Mouse (Mus musculus) CH12.LX (cell line): Measurements from ENCODE around the gene Gm10959. TPM values are rescaled to one million over a fixed set of nuclear protein-coding genes. Genes with fewer than 3 reads are reported as not detected.
"Not testable (repeated sequence)": the region's sequence is repeated elsewhere in the genome, so short reads cannot be mapped to it uniquely, and the experiment has no call there.

Experiments used
- DNase-seq: peaks from one replicate; pipeline ENCODE4 v3.0.0-alpha.2; 2013; ENCODE audit errors: extremely low read depth
- H3K27ac ChIP-seq: 2 replicates; pipeline ENCODE4 v1.5.1; 2012; ENCODE audit warnings: low read depth, mild to moderate bottlenecking, control low read depth, moderate library complexity; ENCODE audit not compliant: insufficient read depth
- H3K27me3 ChIP-seq: replicated peaks from 2 replicates; pipeline ENCODE3; 2012; ENCODE audit warnings: inconsistent platforms
- H3K36me3 ChIP-seq, 2 experiments: replicated peaks in 1 of 2; 2 replicates each; pipeline versions ENCODE3 to v1.6.1; 2012; ENCODE audit warnings: inconsistent platforms in 1 of 2, low read length in 1 of 2, mild to moderate bottlenecking in 1 of 2, mixed read lengths in 1 of 2, moderate library complexity in 1 of 2; ENCODE audit not compliant: control insufficient read depth in 1 of 2, insufficient read depth in 1 of 2
- H3K4me1 ChIP-seq, 2 experiments: 2 replicates each; pipeline ENCODE4 v1.6.1; 2012; ENCODE audit warnings: inconsistent platforms in 1 of 2, moderate library complexity in 1 of 2; ENCODE audit not compliant: insufficient read depth in 2 of 2, control insufficient read depth in 1 of 2
- H3K4me2 ChIP-seq: 2 replicates; pipeline ENCODE4 v1.6.1; 2012; ENCODE audit warnings: low read depth, mild to moderate bottlenecking, control low read depth; ENCODE audit not compliant: poor library complexity, insufficient read depth, severe bottlenecking
- H3K4me3 ChIP-seq, 3 experiments: fragments of 150-350 bp in 1 of 3; sonication (generic) in 1 of 3; replicated peaks in 1 of 3; 2 replicates each; pipeline versions ENCODE3 to v1.5.1; 2011 to 2012; ENCODE audit warnings: low read depth in 2 of 3, low read length in 2 of 3, mild to moderate bottlenecking in 2 of 3, moderate library complexity in 2 of 3, control low read depth in 1 of 3, improper control_type of control experiment in 1 of 3, inconsistent platforms in 1 of 3, mixed read lengths in 1 of 3; ENCODE audit not compliant: poor library complexity in 1 of 3
- H3K79me2 ChIP-seq: replicated peaks from 2 replicates; pipeline ENCODE4 v1.6.1; 2012; ENCODE audit warnings: mild to moderate bottlenecking, moderate library complexity; ENCODE audit not compliant: control insufficient read depth, poor library complexity, insufficient read depth, severe bottlenecking; ENCODE audit errors: extremely low read depth
- H3K9ac ChIP-seq: 2 replicates; pipeline ENCODE4 v1.6.1; 2012; ENCODE audit warnings: low read depth, mild to moderate bottlenecking, control low read depth, moderate library complexity; ENCODE audit not compliant: insufficient read depth
- H3K9me3 ChIP-seq: replicated peaks from 2 replicates; pipeline ENCODE3; 2012; ENCODE audit warnings: low read length, inconsistent platforms, mixed read lengths
- CTCF ChIP-seq, 2 experiments: IDR thresholded peaks in 1 of 2; conservative IDR thresholded peaks in 1 of 2; 2 replicates each; pipeline ENCODE4 v1.5.1; 2011 to 2012; ENCODE audit warnings: low read depth in 2 of 2, low read length in 2 of 2, improper control_type of control experiment in 1 of 2, inconsistent platforms in 1 of 2, mild to moderate bottlenecking in 1 of 2, moderate library complexity in 1 of 2
- EP300 ChIP-seq: IDR thresholded peaks from 2 replicates; pipeline ENCODE4 v1.6.1; 2011; ENCODE audit warnings: low read length, improper control_type of control experiment
- IRF4 ChIP-seq: IDR thresholded peaks from 2 replicates; pipeline ENCODE4 v1.6.1; 2014; ENCODE audit warnings: low read depth, mild to moderate bottlenecking, inconsistent platforms, low read length, improper control_type of control experiment
- MAFK ChIP-seq: IDR thresholded peaks from 2 replicates; pipeline ENCODE4 v1.6.1; 2011; ENCODE audit warnings: low read length, improper control_type of control experiment; ENCODE audit not compliant: insufficient replicate concordance
- MAX ChIP-seq: IDR thresholded peaks from 2 replicates; pipeline ENCODE4 v1.6.1; 2011; ENCODE audit warnings: low read length, improper control_type of control experiment
- RAD21 ChIP-seq: IDR thresholded peaks from 2 replicates; pipeline ENCODE4 v1.6.1; 2011; ENCODE audit warnings: low read depth, mild to moderate bottlenecking, low read length, improper control_type of control experiment, moderate library complexity
- SMC3 ChIP-seq: IDR thresholded peaks from 2 replicates; pipeline ENCODE4 v1.6.1; 2011; ENCODE audit warnings: low read depth, low read length, improper control_type of control experiment
- ZC3H11A ChIP-seq: IDR thresholded peaks from 2 replicates; pipeline ENCODE4 v1.6.1; 2012; ENCODE audit warnings: low read depth, mild to moderate bottlenecking, inconsistent platforms, low read length, improper control_type of control experiment
- dilution Hi-C: fragments of 300-500 bp; cut with MboI; formaldehyde crosslinking; loops from 2 replicates; pipeline ENCODE4 v1.14.3; 2020; ENCODE audit warnings: low sequenced_read_pairs; ENCODE audit not compliant: extremely low pct_unique_long_range_greater_than_20kb, extremely low pct_ligation_motif_present
- in situ Hi-C: fragments of 300-500 bp; cut with MboI; formaldehyde crosslinking; loops from 3 replicates; pipeline ENCODE4 v1.14.3; 2019; ENCODE audit warnings: low sequenced_read_pairs, low pct_ligation_motif_present, low pct_unique_long_range_greater_than_20kb, mixed read lengths
- polyA plus RNA-seq: library from polyadenylated mRNA; unstranded; fragments of >175 nt; gene quantifications from 2 replicates; pipeline ENCODE4 v1.2.1, GENCODE M21; 2012; ENCODE audit warnings: low read depth; ENCODE audit not compliant: insufficient read length
- total RNA-seq, 2 experiments: library from RNA; depleted of rRNA; stranded (reverse); fragments of 300-350 nt in 1 of 2; fragments of >200 nt in 1 of 2; gene quantifications; 2 replicates each; pipeline ENCODE4 v1.2.3; 2012 to 2014

Gene Gm10959
- total and polyA plus RNA-seq, 3 experiments: not detected

GRCm38 (mm10) chr3:122943387-122943890, 24.3 kb upstream of the Gm10959 start:
- Histone ChIP-seq H3K4me2 (peak overlapping the region; percentile 5; the same call in 1 of the 2 replicates), H3K4me1 (peaks cover 6 to 9% of the 10 kb centered on the region in 2 experiments), H3K4me3 (no peak overlapping the region), H3K36me3 (no peaks in the 10 kb centered on the region), H3K9me3 (no peaks in the 10 kb centered on the region), H3K27me3 (no peaks in the 10 kb centered on the region), H3K9ac (no peak overlapping the region), H3K27ac (no peak overlapping the region), H3K79me2 (no peaks in the 10 kb centered on the region)
- in situ Hi-C loops (no loop called here), dilution Hi-C loops (no loop called here)
- peak; percentile 20 for DNase-seq
- TF ChIP-seq EP300 (no peak), MAFK (peak; percentile 80)

DNA sequence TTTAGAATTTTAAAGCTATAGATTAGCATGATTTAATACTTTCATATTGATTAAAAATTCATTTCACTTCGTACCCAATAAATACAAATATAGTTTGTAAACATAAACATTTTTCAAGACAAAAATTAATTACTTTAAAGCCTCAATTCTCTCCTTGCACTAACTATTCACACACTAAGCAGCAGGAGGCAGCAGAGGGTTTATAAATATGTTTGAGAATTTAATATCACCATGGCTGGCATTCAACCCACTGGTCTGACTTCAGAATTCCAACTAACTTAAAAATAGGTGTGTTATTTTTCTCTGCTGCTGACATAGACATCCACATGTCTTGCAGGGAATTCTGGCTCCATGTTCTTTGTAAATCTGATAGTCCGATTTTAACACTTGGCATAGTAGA, 20.1 kb upstream of the Gm10959 start:
- in situ Hi-C loops: loop anchor here (10.0 kb wide), 2 partner anchors 166 to 216 kb away; no protein-coding TSS in a partner anchor
- dilution Hi-C loops: no loop called here
- Histone ChIP-seq H3K36me3 (no peaks in the 10 kb centered on the region), H3K4me2 (no peak overlapping the region), H3K9me3 (no peaks in the 10 kb centered on the region), H3K27me3 (no peaks in the 10 kb centered on the region), H3K4me1 (peaks cover 6 to 9% of the 10 kb centered on the region in 2 experiments), H3K4me3 (no peak overlapping the region), H3K79me2 (no peaks in the 10 kb centered on the region), H3K9ac (no peak overlapping the region), H3K27ac (no peak overlapping the region)
- peak; percentile 43 for DNase-seq
- TF ChIP-seq IRF4 (no peak), RAD21 (peak; percentile 84), ZC3H11A (peak; percentile 69), MAX (no peak), SMC3 (peak; percentile 86), CTCF (conservative IDR thresholded peaks at IDR 0.05 in 1 of 2, IDR thresholded peaks at IDR 0.05 in 1 of 2; ENCODE audit: low read depth in 2 of 2, low read length in 2 of 2) (peak in 1 of 2 experiments; percentile 87; a peak in 3 of 4 replicates)

DNA sequence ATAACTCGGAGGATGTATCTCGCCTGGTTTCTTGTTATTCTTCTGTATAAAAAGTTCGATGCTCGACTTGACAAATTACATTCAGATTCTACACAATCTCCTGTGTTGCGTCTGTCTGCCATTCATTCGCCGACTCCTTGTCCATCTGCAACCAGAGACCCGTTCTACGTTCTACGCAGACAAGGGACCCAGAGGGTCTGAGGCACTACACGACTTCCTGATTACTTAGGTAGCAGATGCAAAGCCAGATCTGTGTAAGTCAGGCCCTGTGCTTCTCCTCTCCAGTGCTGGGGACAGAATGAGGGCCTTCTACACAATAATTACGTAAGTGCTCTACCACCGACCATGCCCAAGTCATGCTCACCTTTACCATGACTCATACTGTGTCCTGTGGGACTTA, 18.0 kb upstream of the Gm10959 start:
- in situ Hi-C loops: loop anchor here (10.0 kb wide), 2 partner anchors 168 to 218 kb away; no protein-coding TSS in a partner anchor
- H3K9me3 ChIP-seq, H3K27me3 ChIP-seq, dilution Hi-C loops, H3K4me2 ChIP-seq, H3K27ac ChIP-seq, H3K36me3 ChIP-seq, H3K9ac ChIP-seq, H3K79me2 ChIP-seq, H3K4me3 ChIP-seq, H3K4me1 ChIP-seq, DNase-seq: not testable (repeated sequence)
